In genomic region chr7:92742341-92742741, GRCm38 (mm10) we compare ENCODE assay signal across 8 mouse cellular contexts. TPM values are rescaled to one million over a fixed set of nuclear protein-coding genes. Genes with fewer than 3 reads are reported as not detected.
DNase-seq lines count a peak whose midpoint lies in the region; ATAC-seq and TF ChIP-seq lines count a peak whose summit lies in the region.

No protein-coding gene starts in this region.

- peak overlapping the region; percentile 67 for H3K9ac ChIP-seq in kidney, embryonic 16.5 days (replicated peaks; ENCODE audit: low read length)
- H3K9ac ChIP-seq in forebrain, embryonic 11.5 days (ENCODE audit: low read length) = peak overlapping the region; percentile 98
- peak overlapping the region; percentile 56; the same call in 1 of the 2 replicates for H3K9ac ChIP-seq in stomach, embryonic 15.5 days

- 0 out of 2 replicates have a peak, but pooled peaks cover 5% of the 10 kb centered on the region for H3K27me3 ChIP-seq in kidney, embryonic 16.5 days (ENCODE audit: insufficient read depth, low read length)
- no peaks in the 10 kb centered on the region for H3K27me3 ChIP-seq in forebrain, embryonic 11.5 days (ENCODE audit: control insufficient read depth, insufficient read depth, low read length)
- no peaks in the 10 kb centered on the region for H3K27me3 ChIP-seq in stomach, embryonic 15.5 days (replicated peaks)

- H3K36me3 ChIP-seq in kidney, embryonic 16.5 days (ENCODE audit: insufficient read depth, low read length) = peaks cover 9% of the 10 kb centered on the region
- no peaks in the 10 kb centered on the region; the same call in 1 of the 2 replicates for H3K36me3 ChIP-seq in forebrain, embryonic 11.5 days (ENCODE audit: control insufficient read depth, insufficient read depth, low read length)
- no peaks in the 10 kb centered on the region for H3K36me3 ChIP-seq in stomach, embryonic 15.5 days

- H3K4me2 ChIP-seq in kidney, embryonic 16.5 days (replicated peaks; ENCODE audit: low read depth, low read length) = peak overlapping the region; percentile 95
- H3K4me2 ChIP-seq in forebrain, embryonic 11.5 days (ENCODE audit: low read depth, low read length, severe bottlenecking) = peak overlapping the region; percentile 84
- H3K4me2 ChIP-seq in stomach, embryonic 15.5 days = peak overlapping the region; percentile 83

- peak overlapping the region; percentile 89 for H3K4me3 ChIP-seq in kidney, embryonic 16.5 days (ENCODE audit: low read length)
- peak overlapping the region; percentile 32 for H3K4me3 ChIP-seq in bone marrow, adult 2 months (replicated peaks; ENCODE audit: control insufficient read depth, low read depth, low read length)
- H3K4me3 ChIP-seq in forebrain, embryonic 11.5 days (ENCODE audit: low read depth, low read length) = peak overlapping the region; percentile 82
- H3K4me3 ChIP-seq in stomach, embryonic 15.5 days (replicated peaks) = peak overlapping the region; percentile 76

- no peaks in the 10 kb centered on the region for H3K9me3 ChIP-seq in kidney, embryonic 16.5 days (ENCODE audit: low read length)
- no peaks in the 10 kb centered on the region for H3K9me3 ChIP-seq in forebrain, embryonic 11.5 days (ENCODE audit: control insufficient read depth, low read length)
- no peaks in the 10 kb centered on the region for H3K9me3 ChIP-seq in stomach, embryonic 15.5 days

- ATAC-seq in kidney, embryonic 16.5 days (ENCODE audit: low FRiP score, low TSS enrichment) = no peak
- ATAC-seq in forebrain, embryonic 11.5 days (replicated peaks; ENCODE audit: low FRiP score) = no peak
- ATAC-seq in stomach, embryonic 15.5 days (ENCODE audit: insufficient read depth, low FRiP score, low read depth) = no peak

- no peak for TF ChIP-seq POLR2A in bone marrow, adult 2 months (IDR thresholded peaks at IDR 0.05; ENCODE audit: borderline replicate concordance, control insufficient read depth, low read depth, low read length)

- no peak for DNase-seq in kidney, adult 8-10 months
- DNase-seq in forebrain, embryonic 11.5 days (ENCODE audit: low spot score) = no peak
- DNase-seq in liver = peak; percentile 9
- DNase-seq in Muller cell, postnatal 12 days (ENCODE audit: inconsistent ontology term) = no peak
- no peak for DNase-seq in gastrocnemius, adult 8-10 months (ENCODE audit: low spot score in 2 of 2)

- H3K27ac ChIP-seq in kidney, embryonic 16.5 days (ENCODE audit: low read length) = 0 out of 2 replicates have a peak overlapping the region, but pooled peaks have one; percentile 27
- H3K27ac ChIP-seq in bone marrow, adult 2 months (ENCODE audit: control insufficient read depth, insufficient read depth, low read depth, low read length, poor library complexity) = no peak overlapping the region; the same call in 1 of the 2 replicates
- H3K27ac ChIP-seq in forebrain, embryonic 11.5 days (ENCODE audit: low read depth, low read length) = no peak overlapping the region
- H3K27ac ChIP-seq in stomach, embryonic 15.5 days = peak overlapping the region; percentile 55; the same call in 1 of the 2 replicates

- under 1% methylated on average over 16 of the region's 16 CpGs for WGBS in kidney, embryonic 16.5 days
- WGBS in bone marrow, adult 2 months = 1% methylated on average over 16 of the region's 16 CpGs
- WGBS in forebrain, embryonic 11.5 days = under 1% methylated on average over 16 of the region's 16 CpGs
- under 1% methylated on average over 16 of the region's 16 CpGs for WGBS in stomach, embryonic 15.5 days

- TF ChIP-seq CTCF in bone marrow, adult 2 months (IDR thresholded peaks at IDR 0.05; ENCODE audit: control insufficient read depth, insufficient read depth, low read length) = no peak

- H3K4me1 ChIP-seq in kidney, embryonic 16.5 days (ENCODE audit: insufficient read depth, low read length) = peaks cover 33% of the 10 kb centered on the region
- peaks cover 1% of the 10 kb centered on the region for H3K4me1 ChIP-seq in bone marrow, adult 2 months (ENCODE audit: control insufficient read depth, insufficient read depth, low read length)
- H3K4me1 ChIP-seq in forebrain, embryonic 11.5 days (replicated peaks; ENCODE audit: control insufficient read depth, insufficient read depth, low read length) = peaks cover 2% of the 10 kb centered on the region; the same call in 1 of the 2 replicates
- H3K4me1 ChIP-seq in stomach, embryonic 15.5 days = peaks cover 5% of the 10 kb centered on the region; the same call in 1 of the 2 replicates

RNA-seq across cellular contexts. Expression of gene Rab30, which starts 0.9 kb away (rescaled TPM):
- polyA plus RNA-seq in kidney, embryonic 16.5 days (2015; fragmentation: Nextera tagmentation; extraction: Ambion mirVana) = 7.4 and 8.0 TPM in 2 replicates
- polyA plus RNA-seq in bone marrow, adult 2 months (2011; ENCODE audit: insufficient read depth, insufficient read length, low replicate concordance, missing spikeins) = 6.8 and 6.9 TPM in 2 replicates
- polyA plus RNA-seq in forebrain, embryonic 11.5 days (2014; fragmentation: Nextera tagmentation; extraction: Ambion mirVana) = 18.2 and 19.1 TPM in 2 replicates
- polyA plus RNA-seq in stomach, embryonic 15.5 days (2015; fragmentation: Nextera tagmentation; extraction: Ambion mirVana) = 18.4 and 23.9 TPM in 2 replicates
- total RNA-seq in gastrocnemius, adult 8-10 months (2022) = 10 to 100 TPM in 1 of 4 experiments, 1 to 10 TPM in 3; 2.9 to 12.1 (median 5.6) TPM

Comparison
In these comparisons a context has a peak if more than half of its experiments do, and no peak if none do; other contexts are left out.
1. H3K27ac ChIP-seq: peak in kidney, embryonic 16.5 days (single experiment) and stomach, embryonic 15.5 days (single experiment); none in bone marrow, adult 2 months (single experiment) and forebrain, embryonic 11.5 days (single experiment).
2. H3K4me3 ChIP-seq: peak in every context shown above with its lines; median percentile 89 in kidney, embryonic 16.5 days; 82 in forebrain, embryonic 11.5 days; 76 in stomach, embryonic 15.5 days; 32 in bone marrow, adult 2 months.
3. Peak in every context shown above with its lines, with median percentiles within 50 percentile points of each other: H3K4me2 ChIP-seq and H3K9ac ChIP-seq.